Comparison of ENCODE assay signal across 15 mouse cellular contexts in the genomic region with DNA sequence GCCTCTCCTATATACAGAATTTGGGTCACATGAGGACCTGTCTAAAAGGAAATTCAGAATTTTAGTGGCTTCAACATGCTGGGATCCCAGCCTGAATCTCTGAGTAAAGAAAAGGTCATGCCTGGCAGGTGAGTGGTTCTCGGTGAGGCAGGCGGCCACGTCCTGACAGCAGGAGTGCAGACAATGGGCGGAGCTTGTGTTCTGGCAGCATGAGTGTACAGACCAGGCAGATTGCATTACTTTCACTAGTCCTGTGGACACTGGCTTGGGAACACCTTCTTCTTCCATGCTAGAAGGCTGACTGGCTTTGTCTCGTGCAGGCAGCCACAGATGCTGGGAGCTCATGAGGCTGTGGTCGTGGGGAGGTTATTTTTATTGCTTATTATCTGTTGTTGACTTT. TPM values are rescaled to one million over a fixed set of nuclear protein-coding genes. Genes with fewer than 3 reads are reported as not detected.
DNase-seq lines count a peak whose midpoint lies in the region; ATAC-seq and TF ChIP-seq lines count a peak whose summit lies in the region.
"Had no signal": no experiment of that assay in that cellular context is flagged by ENCODE, and none has a peak within 500 bp of the region (broad histone marks: within the 10 kb centered on the region; RNA-seq: fewer than 3 reads in every experiment).

No protein-coding gene starts in this region.

- DNase-seq in cerebellum, postnatal 25 days: peak; percentile 49 to 64
- DNase-seq in cerebellum, adult 11 months: no peak
- DNase-seq in kidney, adult 2 months: peak; percentile 75
- DNase-seq in kidney, postnatal 36 days: peak; percentile 65 to 75
- peak; percentile 25 for DNase-seq in lung, postnatal 14 days
- no peak for DNase-seq in embryo, embryonic 10 days (ENCODE audit: low spot score)
- DNase-seq in midbrain, embryonic 10.5 days (ENCODE audit: low spot score): no peak
- DNase-seq: gastrocnemius, postnatal 14 days; right cerebral cortex, postnatal 25 days; thymus, postnatal 25 days had no signal

- H3K27me3 ChIP-seq in kidney, adult 2 months (replicated peaks; ENCODE audit: control insufficient read depth, insufficient read depth, low read length): no peaks in the 10 kb centered on the region
- H3K27me3 ChIP-seq in kidney, embryonic 14.5 days (ENCODE audit: control insufficient read depth, insufficient read depth, low read length): no peaks in the 10 kb centered on the region
- no peaks in the 10 kb centered on the region for H3K27me3 ChIP-seq in midbrain, embryonic 10.5 days (ENCODE audit: low read depth, poor library complexity, severe bottlenecking)
- H3K27me3 ChIP-seq: embryonic facial prominence, embryonic 12.5 days; forebrain, embryonic 12.5 days; lung, embryonic 15.5 days; midbrain, embryonic 15.5 days had no signal

- H3K36me3 ChIP-seq in kidney, adult 2 months (ENCODE audit: control insufficient read depth, insufficient read depth, low read length): no peaks in the 10 kb centered on the region; the same call in 1 of the 2 replicates
- 0 out of 2 replicates have a peak, but pooled peaks cover 4% of the 10 kb centered on the region for H3K36me3 ChIP-seq in kidney, embryonic 14.5 days (ENCODE audit: control insufficient read depth, insufficient read depth, low read length)
- peaks cover 27% of the 10 kb centered on the region for H3K36me3 ChIP-seq in midbrain, embryonic 10.5 days
- H3K36me3 ChIP-seq: embryonic facial prominence, embryonic 12.5 days; forebrain, embryonic 12.5 days; midbrain, embryonic 15.5 days had no signal

- H3K9me3 ChIP-seq in kidney, embryonic 14.5 days (ENCODE audit: control insufficient read depth, low read length): no peaks in the 10 kb centered on the region
- no peaks in the 10 kb centered on the region for H3K9me3 ChIP-seq in midbrain, embryonic 10.5 days (replicated peaks)
- H3K9me3 ChIP-seq: embryonic facial prominence, embryonic 12.5 days; forebrain, embryonic 12.5 days; lung, embryonic 15.5 days; midbrain, embryonic 15.5 days had no signal

- no peak for TF ChIP-seq POLR2A in kidney, adult 2 months (IDR thresholded peaks at IDR 0.05; ENCODE audit: low read depth, low read length)

- no peak overlapping the region for H3K4me2 ChIP-seq in kidney, embryonic 14.5 days (replicated peaks; ENCODE audit: low read depth, low read length)
- H3K4me2 ChIP-seq: embryonic facial prominence, embryonic 12.5 days; forebrain, embryonic 12.5 days; lung, embryonic 15.5 days; midbrain, embryonic 15.5 days had no signal

- H3K27ac ChIP-seq in kidney, adult 2 months (ENCODE audit: insufficient read depth, low read depth, low read length): no peak overlapping the region
- H3K27ac ChIP-seq in kidney, embryonic 14.5 days (ENCODE audit: low read depth, low read length): no peak overlapping the region
- H3K27ac ChIP-seq in midbrain, embryonic 10.5 days (replicated peaks): no peak overlapping the region
- H3K27ac ChIP-seq: embryonic facial prominence, embryonic 12.5 days; forebrain, embryonic 12.5 days; lung, embryonic 15.5 days; midbrain, embryonic 15.5 days had no signal

- 44% methylated on average over 6 of the region's 6 CpGs for whole genome bisulfite sequencing in kidney, adult 2 months
- 64% methylated on average over 6 of the region's 6 CpGs for WGBS in kidney, embryonic 14.5 days
- 78% methylated on average over 6 of the region's 6 CpGs for WGBS in midbrain, embryonic 10.5 days

- peaks cover 10% of the 10 kb centered on the region for H3K4me1 ChIP-seq in kidney, adult 2 months (ENCODE audit: control insufficient read depth, insufficient read depth, low read length)
- H3K4me1 ChIP-seq in kidney, embryonic 14.5 days (ENCODE audit: control insufficient read depth, insufficient read depth, low read length): 0 out of 2 replicates have a peak, but pooled peaks cover 3% of the 10 kb centered on the region
- peaks cover 9% of the 10 kb centered on the region for H3K4me1 ChIP-seq in midbrain, embryonic 10.5 days

- no peak overlapping the region for H3K9ac ChIP-seq in kidney, embryonic 14.5 days (ENCODE audit: low read depth, low read length)
- H3K9ac ChIP-seq: embryonic facial prominence, embryonic 12.5 days; forebrain, embryonic 12.5 days; lung, embryonic 15.5 days; midbrain, embryonic 15.5 days had no signal

- no peak for ATAC-seq in kidney, embryonic 14.5 days (ENCODE audit: low FRiP score, low TSS enrichment)
- ATAC-seq: midbrain, embryonic 15.5 days had no signal

- TF ChIP-seq CTCF in kidney, adult 2 months (conservative IDR thresholded peaks at IDR 0.05; ENCODE audit: insufficient read depth, insufficient read length, low read depth, low read length): no peak

- no peak overlapping the region for H3K4me3 ChIP-seq in kidney, adult 2 months (ENCODE audit: insufficient read depth, low read depth, low read length)
- no peak overlapping the region for H3K4me3 ChIP-seq in kidney, embryonic 14.5 days (ENCODE audit: low read length)
- H3K4me3 ChIP-seq in midbrain, embryonic 10.5 days: no peak overlapping the region
- H3K4me3 ChIP-seq: embryonic facial prominence, embryonic 12.5 days; forebrain, embryonic 12.5 days; lung, embryonic 15.5 days; midbrain, embryonic 15.5 days had no signal

RNA-seq across cellular contexts. Expression of gene Fam173b, which starts 5.2 kb away (rescaled TPM):
- polyA plus RNA-seq in kidney, adult 2 months (2012; rRNA removed): 10.8 and 13.6 TPM in 2 replicates
- polyA plus RNA-seq in kidney, embryonic 14.5 days (2014; fragmentation: Nextera tagmentation; extraction: Ambion mirVana): 12.3 and 13.1 TPM in 2 replicates
- 14.7 and 18.0 TPM in 2 replicates for polyA plus RNA-seq in midbrain, embryonic 10.5 days (2016; fragmentation: Nextera tagmentation; extraction: Ambion mirVana)

RNA-seq across cellular contexts. Expression of gene Cct5, which starts 5.2 kb away (rescaled TPM):
- polyA plus RNA-seq in kidney, adult 2 months (2012; rRNA removed): 87.3 and 102 TPM in 2 replicates
- 639 and 654 TPM in 2 replicates for polyA plus RNA-seq in kidney, embryonic 14.5 days (2014; fragmentation: Nextera tagmentation; extraction: Ambion mirVana)
- 728 and 772 TPM in 2 replicates for polyA plus RNA-seq in midbrain, embryonic 10.5 days (2016; fragmentation: Nextera tagmentation; extraction: Ambion mirVana)

RNA-seq across cellular contexts. Expression of gene Cmbl, which starts 41.6 kb away (rescaled TPM):
- polyA plus RNA-seq in kidney, adult 2 months (2012; rRNA removed): 343 and 361 TPM in 2 replicates
- 5.5 and 5.9 TPM in 2 replicates for polyA plus RNA-seq in kidney, embryonic 14.5 days (2014; fragmentation: Nextera tagmentation; extraction: Ambion mirVana)
- 1.3 and 1.6 TPM in 2 replicates for polyA plus RNA-seq in midbrain, embryonic 10.5 days (2016; fragmentation: Nextera tagmentation; extraction: Ambion mirVana)

Comparison
In these comparisons a context has a peak if more than half of its experiments do, and no peak if none do; other contexts are left out.
1. DNase-seq: peak in cerebellum, postnatal 25 days (2 of 2), kidney, adult 2 months (single experiment), kidney, postnatal 36 days (2 of 2) and lung, postnatal 14 days (single experiment); none in cerebellum, adult 11 months (single experiment), embryo, embryonic 10 days (single experiment) and midbrain, embryonic 10.5 days (single experiment).
2. RNA of gene Cmbl, which starts 41.6 kb away (polyA plus RNA-seq): 343 to 361 TPM in kidney, adult 2 months; 5.5 to 5.9 TPM in kidney, embryonic 14.5 days and 1.3 to 1.6 TPM in midbrain, embryonic 10.5 days; every median in the first group is over 10 times any median in the second.